Mouse (Mus musculus): ENCODE results near the gene Maea. TPM values are rescaled to one million over a fixed set of nuclear protein-coding genes. Genes with fewer than 3 reads are reported as not detected.
"Not testable (repeated sequence)": the region's sequence is repeated elsewhere in the genome, so short reads cannot be mapped to it uniquely, and the experiment has no call there.

Maea gene
- 10 to 100 TPM; 86.8 to 97.7 TPM for total RNA-seq (2021)
- long read RNA-seq, experiment 1, transcript Maea-201 (9 exons, 2,193 nt): major isoform, 131 of 171 reads
- long read RNA-seq, experiment 1, partial matches to known transcripts: 24 of 171 reads
- long read RNA-seq, experiment 1, other reads (novel, unspliced or antisense): 12 of 171 reads
- long read RNA-seq, experiment 2, transcript Maea-201 (9 exons, 2,193 nt): major isoform, 84 of 97 reads
- long read RNA-seq, experiment 2, partial matches to known transcripts: 6 of 97 reads
- long read RNA-seq, experiment 2, other reads (novel, unspliced or antisense): 6 of 97 reads

DNA sequence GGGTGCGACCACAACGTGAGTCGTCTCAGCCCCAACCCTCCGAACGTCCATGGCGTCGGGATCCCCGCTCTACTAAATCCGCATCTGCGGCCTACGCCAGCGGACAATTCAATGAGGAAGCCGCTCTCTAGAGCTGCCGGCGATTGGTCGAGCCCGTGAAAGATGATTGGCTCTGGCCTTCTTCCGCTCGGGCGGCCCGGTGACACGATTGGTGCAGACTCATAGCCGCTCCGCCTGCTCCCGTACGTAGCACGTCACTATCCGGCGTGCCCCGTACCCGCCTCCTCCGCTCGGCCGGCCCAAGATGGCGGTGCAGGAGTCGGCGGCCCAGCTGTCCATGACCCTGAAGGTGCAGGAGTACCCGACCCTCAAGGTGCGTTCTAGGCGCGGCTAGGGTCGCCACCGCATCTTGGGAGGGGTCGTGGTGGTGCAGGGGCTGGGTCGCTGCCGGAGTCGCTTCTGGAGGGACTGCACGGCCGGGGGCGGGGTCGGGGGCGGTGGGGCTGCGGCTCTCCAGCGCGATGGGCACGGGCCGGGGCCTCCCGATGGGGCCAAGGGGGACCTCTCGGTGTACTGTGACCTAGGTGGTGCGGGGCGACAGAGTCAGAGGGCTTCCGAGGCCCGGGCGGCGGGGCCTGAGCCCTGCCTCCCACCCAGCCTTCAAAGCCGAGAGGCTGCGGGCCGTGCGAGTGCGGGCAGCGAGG lies at the start of gene Maea:
TSS of gene Maea (plus strand) at position 237 of the 704 bp plus-strand sequence.
- DNase-seq: peak; percentile 96

DNA sequence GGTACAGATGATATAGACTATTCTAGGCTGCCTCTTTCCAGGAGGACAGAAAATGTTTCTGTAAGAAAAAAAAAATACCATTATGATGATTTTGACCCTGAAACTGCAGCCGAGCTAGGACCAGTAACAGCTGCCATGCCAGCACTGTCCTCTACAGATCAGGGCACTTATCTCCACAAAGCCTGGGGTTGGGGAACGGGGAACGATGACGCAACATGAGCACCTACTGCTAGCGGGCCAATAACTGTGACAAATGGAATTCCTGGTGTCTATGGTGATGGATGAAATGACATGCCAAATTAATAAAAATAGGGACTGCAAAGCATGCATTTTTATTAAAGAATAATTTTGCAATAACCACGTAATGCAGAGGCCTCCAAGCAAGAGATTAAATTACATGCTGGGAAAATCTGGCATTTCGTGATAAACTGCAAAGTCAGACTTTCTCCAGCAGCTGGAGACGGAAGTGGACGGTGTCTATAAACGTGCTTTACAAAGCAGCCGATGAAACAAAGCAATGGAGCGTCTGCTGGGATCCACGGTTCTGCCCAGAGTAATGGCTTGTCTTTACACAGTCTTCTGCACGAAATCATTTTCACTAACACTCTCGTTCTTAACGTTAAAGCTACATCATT lies 41.4 kb upstream of the Maea start:
- no peak for DNase-seq

- DNase-seq: peak; percentile 24
Measured at GRCm38 (mm10) chr5:33297164-33297563, 38.1 kb upstream of the Maea start.

- no peak for DNase-seq
Measured at GRCm38 (mm10) chr5:33301801-33302200, 33.5 kb upstream of the Maea start.

GRCm38 (mm10) chr5:33310704-33311462 lies 24.4 kb upstream of the Maea start:
- no peak for DNase-seq

DNA sequence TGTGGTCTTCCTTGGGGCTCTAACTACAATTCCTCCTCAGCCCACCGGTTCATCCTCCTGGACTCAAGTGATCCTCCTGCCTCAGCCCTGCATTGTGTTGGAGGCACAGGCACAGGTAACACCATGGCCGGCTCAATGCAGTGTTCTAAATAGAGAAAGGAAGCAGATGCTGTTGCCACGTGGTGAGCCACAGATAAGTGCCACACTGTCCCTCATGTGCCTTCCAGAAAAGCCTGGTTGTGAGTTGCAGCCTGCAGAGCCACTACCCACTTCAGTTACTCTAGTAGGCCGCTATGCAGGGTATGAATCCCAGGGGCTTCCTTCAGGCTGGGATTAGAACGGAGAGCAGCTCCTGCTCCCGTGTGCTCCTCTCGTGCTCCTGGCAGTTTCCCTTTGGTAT lies 23.1 kb upstream of the Maea start:
- DNase-seq: no peak

DNA sequence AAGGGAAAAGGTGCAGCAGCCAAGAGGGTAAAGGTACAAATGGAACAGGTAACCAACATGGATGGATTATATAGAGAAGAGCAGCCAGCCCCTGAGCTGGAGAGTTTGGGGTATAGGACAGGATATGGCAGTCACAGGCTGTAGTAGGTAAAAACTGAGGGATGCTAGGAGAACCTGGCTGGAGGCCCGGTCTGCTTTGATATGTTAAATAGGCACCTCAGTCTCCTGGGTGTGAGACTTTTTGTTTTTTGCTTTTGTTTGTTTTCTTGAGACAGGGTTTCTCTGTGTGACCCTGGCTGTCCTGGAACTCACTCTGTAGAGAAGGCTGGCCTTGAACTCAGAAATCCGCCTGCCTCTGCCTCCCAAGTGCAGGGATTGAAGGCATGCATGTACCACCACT lies 10.8 kb upstream of the Maea start:
- DNase-seq: no peak

GRCm38 (mm10) chr5:33334381-33335272 lies 682 bp upstream of the Maea start:
- DNase-seq: no peak

GRCm38 (mm10) chr5:33335977-33336360 lies 660 bp downstream of the Maea start:
- no peak for DNase-seq

GRCm38 (mm10) chr5:33337206-33337605 lies 1.9 kb downstream of the Maea start:
- no peak for DNase-seq

GRCm38 (mm10) chr5:33341165-33341564 lies 5.9 kb downstream of the Maea start:
- no peak for DNase-seq

DNA sequence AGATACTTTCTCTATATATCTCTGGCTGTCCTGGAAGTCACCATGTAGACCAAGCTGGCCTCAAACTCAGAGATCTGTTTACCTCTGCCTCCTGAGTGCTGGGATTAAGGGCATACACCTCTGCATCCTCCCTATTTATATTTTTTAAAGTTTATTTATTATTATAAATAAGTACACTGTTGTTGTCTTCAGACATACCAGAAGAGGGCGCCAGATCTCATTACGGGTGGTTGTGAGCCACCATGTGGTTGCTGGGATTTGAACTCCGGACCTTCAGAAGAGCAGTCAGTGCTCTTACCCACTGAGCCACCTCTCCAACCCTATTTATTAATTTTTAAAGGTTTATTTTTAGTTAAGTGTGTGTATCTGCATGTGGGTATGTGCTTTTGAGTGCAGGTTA lies 6.9 kb downstream of the Maea start:
- not testable (repeated sequence) for DNase-seq

GRCm38 (mm10) chr5:33342821-33343220 lies 7.5 kb downstream of the Maea start:
- no peak for DNase-seq

DNA sequence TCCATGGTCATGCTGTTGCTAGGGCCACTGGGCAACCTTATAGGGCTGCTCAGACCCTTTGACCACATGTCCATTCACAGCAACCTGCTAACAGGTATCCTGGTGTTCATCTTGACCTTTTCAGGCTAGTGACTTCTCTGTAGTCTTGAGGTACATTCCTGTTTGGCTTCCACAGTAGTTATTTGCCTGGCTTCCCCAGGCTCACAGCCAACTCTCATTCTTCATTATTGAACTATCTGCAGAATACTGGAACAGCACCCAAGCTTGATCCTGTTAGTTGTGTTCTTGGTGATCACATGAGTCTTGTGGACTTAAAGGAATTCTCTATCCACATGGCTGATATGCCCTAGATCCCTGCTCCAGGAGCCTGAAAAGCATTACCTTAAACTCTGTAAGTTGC lies 8.3 kb downstream of the Maea start:
- DNase-seq: no peak

DNA sequence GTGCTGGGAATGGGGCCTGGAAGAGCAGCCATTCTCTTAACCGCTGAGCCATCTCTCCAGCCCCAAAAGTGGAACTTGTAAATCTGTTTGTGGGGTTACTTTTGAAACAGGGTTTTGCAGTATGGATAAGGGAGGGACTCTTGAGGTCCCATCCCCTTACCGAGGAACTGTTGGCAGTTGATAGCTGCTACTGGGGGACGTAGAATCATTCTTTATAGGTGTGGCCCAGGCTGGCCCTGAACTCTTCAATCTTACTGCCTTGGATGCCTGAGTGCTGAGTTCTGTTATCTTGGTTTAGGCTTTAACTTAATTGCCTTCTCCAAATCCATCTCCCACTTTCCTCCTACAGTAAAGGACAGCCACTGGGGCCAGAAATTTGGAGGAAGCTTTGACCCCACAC lies 8.8 kb downstream of the Maea start:
- no peak for DNase-seq

DNA sequence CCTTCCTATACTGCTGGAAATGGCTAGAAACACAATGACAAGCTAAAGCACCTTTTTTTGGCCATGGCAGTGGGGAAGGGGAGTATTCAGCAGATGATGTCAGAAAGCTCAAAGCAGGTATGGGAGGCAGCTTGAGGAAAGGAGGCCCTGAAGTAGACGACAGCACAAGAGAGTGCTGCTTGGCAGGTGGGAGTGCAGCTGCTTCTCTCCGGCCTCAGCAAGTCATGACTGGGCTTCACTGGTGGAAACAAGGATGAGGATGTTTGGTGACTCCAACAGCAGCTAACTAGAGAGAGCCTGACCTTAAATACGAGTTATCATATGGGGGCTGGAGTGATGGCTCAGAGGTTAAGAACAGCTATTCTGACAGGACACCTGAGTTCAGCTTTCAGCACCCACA lies 12.3 kb downstream of the Maea start:
- no peak for DNase-seq

- DNase-seq: no peak
Measured at GRCm38 (mm10) chr5:33349205-33349604, 13.9 kb downstream of the Maea start.

DNA sequence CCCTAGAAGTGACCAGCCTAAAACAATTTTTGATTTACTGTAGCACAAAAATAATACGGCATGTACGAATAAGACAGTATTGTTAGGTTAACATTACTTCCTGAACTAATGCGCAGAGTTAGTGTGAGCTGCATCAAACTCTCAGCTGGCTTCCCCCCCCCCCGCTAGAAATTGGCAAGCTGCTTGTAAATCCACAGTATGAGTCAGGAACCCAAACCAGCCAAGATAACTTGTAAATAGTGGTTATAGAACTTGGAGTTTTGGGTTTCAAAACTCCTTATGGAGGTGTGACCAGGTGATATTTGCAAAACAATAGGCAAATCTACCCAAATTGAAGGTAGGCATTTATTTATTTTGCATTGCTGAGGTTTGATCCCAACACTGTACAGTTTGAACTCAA lies 14.4 kb downstream of the Maea start:
- no peak for DNase-seq

- DNase-seq: no peak
Measured at GRCm38 (mm10) chr5:33351556-33352272, 16.4 kb downstream of the Maea start.

GRCm38 (mm10) chr5:33352273-33352645 lies 16.9 kb downstream of the Maea start:
- DNase-seq: no peak

DNA sequence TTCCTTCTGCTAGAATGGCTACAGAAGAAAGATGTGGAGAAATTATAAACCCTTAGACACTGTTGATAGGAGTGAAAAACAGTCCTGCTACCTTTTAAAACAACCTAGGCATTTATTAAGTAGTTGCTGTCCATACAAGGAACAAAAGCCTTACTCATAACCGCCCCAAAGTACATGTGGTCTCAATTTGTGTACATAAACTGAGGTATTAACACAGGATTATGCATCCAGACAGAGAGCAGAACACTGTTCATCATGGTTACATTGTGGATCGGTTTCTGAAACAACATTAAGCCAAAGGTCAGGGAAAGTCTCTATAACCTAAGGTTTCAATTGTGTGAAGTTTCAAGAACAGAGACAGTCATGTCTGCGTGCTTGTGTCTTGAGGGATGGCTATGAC lies 17.7 kb downstream of the Maea start:
- DNase-seq: no peak

Data from adrenal gland, postnatal 10 days (tissue).